19 mouse cellular contexts compared by ENCODE assay signal in genomic region chr12:77857281-77857680, GRCm38 (mm10).
DNase-seq lines count a peak whose midpoint lies in the region; ATAC-seq and TF ChIP-seq lines count a peak whose summit lies in the region.
"Had no signal": no experiment of that assay in that cellular context is flagged by ENCODE, and none has a peak within 500 bp of the region (broad histone marks: within the 10 kb centered on the region; RNA-seq: fewer than 3 reads in every experiment).

No protein-coding gene starts in this region.

- H3K36me3 ChIP-seq in hindbrain, embryonic 10.5 days, result no peaks in the 10 kb centered on the region
- H3K36me3 ChIP-seq in hindbrain, embryonic 12.5 days, result no peaks in the 10 kb centered on the region
- no peaks in the 10 kb centered on the region for H3K36me3 ChIP-seq in midbrain, postnatal 0 days (ENCODE audit: insufficient read depth, low read length)
- no peaks in the 10 kb centered on the region for H3K36me3 ChIP-seq in midbrain, embryonic 11.5 days (ENCODE audit: control insufficient read depth, insufficient read depth, low read length)
- H3K36me3 ChIP-seq in kidney, embryonic 14.5 days (ENCODE audit: control insufficient read depth, insufficient read depth, low read length), result no peaks in the 10 kb centered on the region
- H3K36me3 ChIP-seq: embryonic facial prominence, embryonic 13.5 days; heart, embryonic 10.5 days; intestine, embryonic 15.5 days; limb, embryonic 15.5 days; midbrain, embryonic 15.5 days had no signal

- H3K9ac ChIP-seq in hindbrain, embryonic 12.5 days, result no peak overlapping the region
- no peak overlapping the region for H3K9ac ChIP-seq in midbrain, postnatal 0 days (replicated peaks; ENCODE audit: low read length, poor library complexity, severe bottlenecking)
- no peak overlapping the region for H3K9ac ChIP-seq in midbrain, embryonic 11.5 days (ENCODE audit: low read length)
- no peak overlapping the region for H3K9ac ChIP-seq in kidney, embryonic 14.5 days (ENCODE audit: low read depth, low read length)
- H3K9ac ChIP-seq: embryonic facial prominence, embryonic 13.5 days; intestine, embryonic 15.5 days; limb, embryonic 15.5 days; midbrain, embryonic 15.5 days had no signal

- no peak overlapping the region for H3K4me2 ChIP-seq in hindbrain, embryonic 12.5 days (replicated peaks)
- H3K4me2 ChIP-seq in midbrain, postnatal 0 days (ENCODE audit: low read depth, low read length, poor library complexity, severe bottlenecking), result no peak overlapping the region
- no peak overlapping the region for H3K4me2 ChIP-seq in midbrain, embryonic 11.5 days
- H3K4me2 ChIP-seq in kidney, embryonic 14.5 days (replicated peaks; ENCODE audit: low read depth, low read length), result no peak overlapping the region
- H3K4me2 ChIP-seq: embryonic facial prominence, embryonic 13.5 days; intestine, embryonic 15.5 days; limb, embryonic 15.5 days; midbrain, embryonic 15.5 days had no signal

- no peak for TF ChIP-seq CTCF in midbrain, postnatal 0 days (IDR thresholded peaks at IDR 0.05)

- ATAC-seq in hindbrain, embryonic 12.5 days (ENCODE audit: low FRiP score), result no peak
- no peak for ATAC-seq in midbrain, postnatal 0 days (ENCODE audit: low FRiP score)
- no peak for ATAC-seq in midbrain, embryonic 11.5 days (ENCODE audit: low FRiP score)
- no peak for ATAC-seq in kidney, embryonic 14.5 days (ENCODE audit: low FRiP score, low TSS enrichment)
- ATAC-seq: intestine, embryonic 15.5 days; midbrain, embryonic 15.5 days had no signal

- peak; percentile 3 for DNase-seq in cerebellum, adult 9-11 months
- no peak for DNase-seq in cerebellum, adult 9-10 months
- no peak for DNase-seq in hindbrain, embryonic 10.5 days (ENCODE audit: low spot score)
- peak; percentile 52 for DNase-seq in midbrain, postnatal 0 days (ENCODE audit: low spot score)
- no peak for DNase-seq in midbrain, embryonic 11.5 days (ENCODE audit: low spot score, missing footprints)
- DNase-seq in layer of hippocampus, postnatal 14 days (ENCODE audit: low spot score in 2 of 2), result peak; percentile 16 to 54
- DNase-seq: adrenal gland, adult 8-10 months; gastrocnemius, postnatal 14 days; heart, postnatal 14 days; lung, adult 18-20 months; lung, postnatal 4 days; thymus, postnatal 14 days had no signal

- H3K4me3 ChIP-seq in hindbrain, embryonic 10.5 days, result no peak overlapping the region
- H3K4me3 ChIP-seq in hindbrain, embryonic 12.5 days, result no peak overlapping the region
- H3K4me3 ChIP-seq in midbrain, postnatal 0 days (ENCODE audit: low read depth, low read length), result no peak overlapping the region
- H3K4me3 ChIP-seq in midbrain, embryonic 11.5 days (ENCODE audit: low read depth, low read length), result no peak overlapping the region
- H3K4me3 ChIP-seq in kidney, embryonic 14.5 days (ENCODE audit: low read length), result no peak overlapping the region
- H3K4me3 ChIP-seq: embryonic facial prominence, embryonic 13.5 days; heart, embryonic 10.5 days; intestine, embryonic 15.5 days; limb, embryonic 15.5 days; midbrain, embryonic 15.5 days had no signal

- 70% methylated on average over 4 of the region's 4 CpGs for WGBS in hindbrain, embryonic 10.5 days
- 63% methylated on average over 4 of the region's 4 CpGs for WGBS in hindbrain, embryonic 12.5 days
- 53% methylated on average over 4 of the region's 4 CpGs for WGBS in midbrain, postnatal 0 days
- 77% methylated on average over 4 of the region's 4 CpGs for WGBS in midbrain, embryonic 11.5 days
- WGBS in kidney, embryonic 14.5 days, result 82% methylated on average over 4 of the region's 4 CpGs

- peaks cover 36% of the 10 kb centered on the region for H3K4me1 ChIP-seq in hindbrain, embryonic 10.5 days (replicated peaks)
- H3K4me1 ChIP-seq in hindbrain, embryonic 12.5 days, result peaks cover 19% of the 10 kb centered on the region
- H3K4me1 ChIP-seq in midbrain, postnatal 0 days (ENCODE audit: insufficient read depth, low read length), result no peaks in the 10 kb centered on the region
- peaks cover 9% of the 10 kb centered on the region; the same call in 1 of the 2 replicates for H3K4me1 ChIP-seq in midbrain, embryonic 11.5 days (ENCODE audit: control insufficient read depth, insufficient read depth, low read length)
- no peaks in the 10 kb centered on the region for H3K4me1 ChIP-seq in kidney, embryonic 14.5 days (ENCODE audit: control insufficient read depth, insufficient read depth, low read length)
- H3K4me1 ChIP-seq: intestine, embryonic 15.5 days; limb, embryonic 15.5 days had no signal

- H3K27me3 ChIP-seq in hindbrain, embryonic 10.5 days (ENCODE audit: insufficient read depth, poor library complexity, severe bottlenecking), result no peaks in the 10 kb centered on the region
- no peaks in the 10 kb centered on the region for H3K27me3 ChIP-seq in hindbrain, embryonic 12.5 days
- H3K27me3 ChIP-seq in midbrain, postnatal 0 days (ENCODE audit: insufficient read depth, low read length), result no peaks in the 10 kb centered on the region
- H3K27me3 ChIP-seq in midbrain, embryonic 11.5 days (ENCODE audit: control insufficient read depth, insufficient read depth, low read length), result no peaks in the 10 kb centered on the region
- H3K27me3 ChIP-seq in kidney, embryonic 14.5 days (ENCODE audit: control insufficient read depth, insufficient read depth, low read length), result peaks cover 4% of the 10 kb centered on the region; the same call in 1 of the 2 replicates
- H3K27me3 ChIP-seq: embryonic facial prominence, embryonic 13.5 days; intestine, embryonic 15.5 days; midbrain, embryonic 15.5 days had no signal

- 0 out of 2 replicates have a peak overlapping the region, but pooled peaks have one; percentile 35 for H3K27ac ChIP-seq in hindbrain, embryonic 10.5 days
- no peak overlapping the region for H3K27ac ChIP-seq in hindbrain, embryonic 12.5 days
- no peak overlapping the region for H3K27ac ChIP-seq in midbrain, postnatal 0 days (ENCODE audit: low read depth, low read length)
- H3K27ac ChIP-seq in midbrain, embryonic 11.5 days (ENCODE audit: low read depth, low read length), result no peak overlapping the region
- no peak overlapping the region for H3K27ac ChIP-seq in kidney, embryonic 14.5 days (ENCODE audit: low read depth, low read length)
- H3K27ac ChIP-seq: embryonic facial prominence, embryonic 13.5 days; heart, embryonic 10.5 days; intestine, embryonic 15.5 days; limb, embryonic 15.5 days; midbrain, embryonic 15.5 days had no signal

- H3K9me3 ChIP-seq in hindbrain, embryonic 10.5 days, result no peaks in the 10 kb centered on the region
- no peaks in the 10 kb centered on the region for H3K9me3 ChIP-seq in hindbrain, embryonic 12.5 days (replicated peaks)
- H3K9me3 ChIP-seq in midbrain, postnatal 0 days (ENCODE audit: low read length), result no peaks in the 10 kb centered on the region
- no peaks in the 10 kb centered on the region for H3K9me3 ChIP-seq in midbrain, embryonic 11.5 days (ENCODE audit: control insufficient read depth, low read length)
- no peaks in the 10 kb centered on the region for H3K9me3 ChIP-seq in kidney, embryonic 14.5 days (ENCODE audit: control insufficient read depth, low read length)
- H3K9me3 ChIP-seq: embryonic facial prominence, embryonic 13.5 days; heart, embryonic 10.5 days; intestine, embryonic 15.5 days; limb, embryonic 15.5 days; midbrain, embryonic 15.5 days had no signal

Comparison
In these comparisons a context has a peak if more than half of its experiments do, and no peak if none do; other contexts are left out.
1. DNase-seq: peak in cerebellum, adult 9-11 months (single experiment), midbrain, postnatal 0 days (single experiment) and layer of hippocampus, postnatal 14 days (2 of 2); none in cerebellum, adult 9-10 months (single experiment), hindbrain, embryonic 10.5 days (single experiment) and midbrain, embryonic 11.5 days (single experiment).